Mouse (Mus musculus) liver, embryonic 15.5 days (tissue): ENCODE measurements at regions not wholly inside any gene's neighbourhood (a gene's known extent, or its start where the extent isn't known, plus 50 kb on each side); places are given as distances from the start of the nearest gene placed in this dataset.

Source experiments
- ATAC-seq: fragments of 200-750 bp; cut with Nextera tagmentation; 2 replicates; pipeline ENCODE4 v1.8.0; 2017; ENCODE audit warnings: moderate number of reproducible peaks, mild to moderate bottlenecking, moderate library complexity; ENCODE audit not compliant: insufficient read depth
- H3K27ac ChIP-seq: fragments of 300-500 bp; sonication (generic); replicated peaks from 2 replicates; pipeline ENCODE4 v1.5.1; 2015; ENCODE audit warnings: mild to moderate bottlenecking, inconsistent platforms
- H3K27me3 ChIP-seq: fragments of 300-500 bp; sonication (generic); 2 replicates; pipeline ENCODE4 v1.6.1; 2015; ENCODE audit warnings: mild to moderate bottlenecking, inconsistent platforms
- H3K36me3 ChIP-seq: fragments of 300-500 bp; sonication (generic); replicated peaks from 2 replicates; pipeline ENCODE4 v1.6.1; 2015; ENCODE audit warnings: moderate library complexity, mild to moderate bottlenecking, inconsistent platforms
- H3K4me1 ChIP-seq: fragments of 300-500 bp; sonication (generic); replicated peaks from 2 replicates; pipeline ENCODE4 v1.6.1; 2015; ENCODE audit warnings: inconsistent platforms
- H3K4me2 ChIP-seq: fragments of 300-500 bp; sonication (generic); 2 replicates; pipeline ENCODE4 v1.6.1; 2015; ENCODE audit warnings: moderate library complexity, mild to moderate bottlenecking, inconsistent platforms
- H3K4me3 ChIP-seq: fragments of 300-500 bp; sonication (generic); replicated peaks from 2 replicates; pipeline ENCODE4 v1.5.1; 2015; ENCODE audit warnings: mild to moderate bottlenecking, inconsistent platforms
- H3K9ac ChIP-seq: fragments of 300-500 bp; sonication (generic); 2 replicates; pipeline ENCODE4 v1.6.1; 2015; ENCODE audit warnings: moderate library complexity, mild to moderate bottlenecking, inconsistent platforms
- H3K9me3 ChIP-seq: fragments of 300-500 bp; sonication (generic); replicated peaks from 2 replicates; pipeline ENCODE4 v1.6.1; 2016; ENCODE audit warnings: inconsistent platforms
- WGBS: fragments of 180-500 bp; shearing (Covaris S2); methylation state at CpG from one replicate; pipeline ENCODE4 v1.1.7; 2015; ENCODE audit warnings: mixed read lengths; ENCODE audit not compliant: insufficient replicate concordance; 5-methylcytosine and 5-hydroxymethylcytosine counted together

DNA sequence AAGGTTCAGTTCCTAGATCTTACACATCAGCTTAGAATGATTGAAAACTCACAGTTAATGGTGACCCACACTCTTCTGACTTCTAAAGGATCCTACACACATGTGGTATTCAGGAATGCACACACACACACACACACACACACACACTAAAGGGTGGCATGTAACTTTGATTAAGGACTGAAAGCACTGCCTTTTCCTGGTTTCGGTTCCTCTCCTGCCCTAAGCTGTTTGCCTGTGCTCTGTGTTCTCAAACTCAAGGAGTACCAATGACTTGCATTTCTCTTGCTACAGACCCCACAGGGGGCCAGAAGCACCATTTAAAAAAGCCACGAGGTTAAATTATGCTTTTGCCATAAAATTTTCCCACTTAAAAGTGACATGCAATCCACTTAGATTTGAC lies 327.8 kb upstream of the Klf4 start:
- Histone ChIP-seq H3K4me2 (no peak overlapping the region), H3K27me3 (no peaks in the 10 kb centered on the region), H3K9me3 (no peaks in the 10 kb centered on the region), H3K4me3 (no peak overlapping the region), H3K36me3 (no peaks in the 10 kb centered on the region), H3K27ac (no peak overlapping the region), H3K9ac (no peak overlapping the region), H3K4me1 (no peaks in the 10 kb centered on the region)
- 35% methylated on average over 2 of the region's 2 CpGs for WGBS
- ATAC-seq: no peak

- ATAC-seq: no peak
- H3K4me1 ChIP-seq: no peaks in the 10 kb centered on the region
- no peaks in the 10 kb centered on the region for H3K27me3 ChIP-seq
- no peak overlapping the region for H3K9ac ChIP-seq
- H3K4me2 ChIP-seq: no peak overlapping the region
- H3K9me3 ChIP-seq: no peaks in the 10 kb centered on the region
- WGBS: 43% methylated on average over 2 of the region's 2 CpGs
- no peaks in the 10 kb centered on the region for H3K36me3 ChIP-seq
- H3K27ac ChIP-seq: no peak overlapping the region
- no peak overlapping the region for H3K4me3 ChIP-seq
Measured at GRCm38 (mm10) chr4:55859211-55859761, 327.0 kb upstream of the Klf4 start.

GRCm38 (mm10) chr4:55851430-55851829 lies 319.2 kb upstream of the Klf4 start:
- no peak for ATAC-seq
- H3K9ac ChIP-seq: no peak overlapping the region
- H3K27me3 ChIP-seq: no peaks in the 10 kb centered on the region
- no peaks in the 10 kb centered on the region for H3K9me3 ChIP-seq
- no peaks in the 10 kb centered on the region for H3K36me3 ChIP-seq
- H3K27ac ChIP-seq: no peak overlapping the region
- H3K4me3 ChIP-seq: no peak overlapping the region
- no peak overlapping the region for H3K4me2 ChIP-seq
- H3K4me1 ChIP-seq: no peaks in the 10 kb centered on the region
- WGBS: 54% methylated on average over 1 of the region's 1 CpGs

DNA sequence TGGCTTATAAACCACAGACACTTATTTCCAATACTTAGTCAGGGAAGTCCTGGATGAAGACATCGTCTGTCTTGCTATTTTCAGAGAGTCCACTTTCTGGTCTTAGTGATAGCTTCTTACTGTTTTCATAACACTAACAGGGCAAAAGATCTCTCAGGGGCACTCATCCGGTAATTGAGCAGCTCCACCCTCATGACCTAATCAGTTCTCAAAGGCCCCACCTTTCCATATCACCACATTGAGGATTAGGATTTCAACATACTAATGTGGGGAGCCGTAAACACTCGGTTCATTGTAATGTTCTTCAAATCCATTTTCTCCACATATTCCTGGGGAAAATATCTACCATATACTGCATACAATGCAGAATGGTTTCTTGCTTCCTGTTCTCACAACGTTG lies 318.8 kb upstream of the Klf4 start:
- Histone ChIP-seq H3K9me3 (no peaks in the 10 kb centered on the region), H3K36me3 (no peaks in the 10 kb centered on the region), H3K4me3 (no peak overlapping the region), H3K27ac (no peak overlapping the region), H3K27me3 (no peaks in the 10 kb centered on the region), H3K9ac (no peak overlapping the region), H3K4me1 (no peaks in the 10 kb centered on the region), H3K4me2 (no peak overlapping the region)
- WGBS: 59% methylated on average over 5 of the region's 5 CpGs
- ATAC-seq: no peak

GRCm38 (mm10) chr4:55843727-55844401 lies 311.6 kb upstream of the Klf4 start:
- Histone ChIP-seq H3K9ac (no peak overlapping the region), H3K4me3 (no peak overlapping the region), H3K27me3 (no peaks in the 10 kb centered on the region), H3K27ac (no peak overlapping the region), H3K9me3 (no peaks in the 10 kb centered on the region), H3K36me3 (no peaks in the 10 kb centered on the region), H3K4me2 (no peak overlapping the region), H3K4me1 (no peaks in the 10 kb centered on the region)
- ATAC-seq: no peak
- WGBS: 55% methylated on average over 12 of the region's 12 CpGs

DNA sequence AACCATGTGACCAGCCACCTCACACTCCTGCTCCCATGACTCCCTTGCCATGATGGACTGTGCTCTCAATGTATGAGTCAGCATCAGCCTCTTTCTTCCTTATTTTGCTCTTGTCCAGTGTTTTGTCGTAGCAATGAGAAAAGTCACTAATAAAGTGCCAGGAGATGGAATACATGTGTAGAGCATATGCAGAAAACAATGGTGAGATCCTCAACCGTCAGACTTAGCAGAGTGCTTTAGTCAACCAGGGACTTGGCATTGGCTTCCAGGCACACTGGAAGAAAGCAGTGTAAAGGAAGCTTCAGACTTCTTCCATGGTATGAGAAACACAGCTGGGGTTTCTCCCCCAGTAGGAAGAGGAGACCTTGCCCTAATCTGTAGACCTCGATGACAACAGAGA lies 306.3 kb upstream of the Klf4 start:
- no peak overlapping the region for H3K4me3 ChIP-seq
- no peaks in the 10 kb centered on the region for H3K27me3 ChIP-seq
- H3K4me1 ChIP-seq: no peaks in the 10 kb centered on the region
- H3K9ac ChIP-seq: no peak overlapping the region
- WGBS: 56% methylated on average over 3 of the region's 3 CpGs
- H3K36me3 ChIP-seq: no peaks in the 10 kb centered on the region
- H3K4me2 ChIP-seq: no peak overlapping the region
- no peak overlapping the region for H3K27ac ChIP-seq
- ATAC-seq: no peak
- no peaks in the 10 kb centered on the region for H3K9me3 ChIP-seq

DNA sequence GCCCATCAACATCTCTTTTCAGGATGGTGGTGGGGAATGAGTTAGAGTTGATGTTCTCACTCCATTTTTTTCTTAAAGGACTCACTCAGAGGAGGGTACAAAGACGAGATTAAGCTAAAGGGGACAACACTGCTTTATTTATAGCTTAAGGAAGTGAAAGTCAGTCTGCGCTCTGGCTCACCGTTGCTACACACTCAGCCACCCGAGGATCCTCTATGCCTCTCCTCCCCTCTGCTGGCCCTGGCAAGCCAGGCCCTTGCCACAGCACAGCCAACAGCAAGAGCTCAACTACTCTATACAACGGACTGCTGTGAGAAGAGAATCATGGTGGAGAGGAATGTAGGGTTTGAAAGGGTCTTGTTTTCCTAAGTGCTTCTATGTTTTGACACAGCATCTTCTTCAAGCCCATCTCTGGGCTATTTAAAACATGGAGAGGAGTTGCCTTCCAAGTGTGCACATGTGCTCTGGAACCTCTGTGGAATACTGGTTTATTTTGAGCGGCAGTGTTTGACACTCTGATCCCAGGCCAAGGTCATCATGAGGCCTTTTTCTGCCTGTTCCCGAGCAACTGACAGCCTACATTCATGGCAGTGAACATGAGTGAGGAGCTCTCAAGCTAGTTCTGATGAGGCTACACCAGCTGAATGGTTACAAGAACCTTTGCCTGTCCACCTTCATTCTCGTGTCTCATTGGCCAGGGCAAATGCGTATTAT lies 291.9 kb upstream of the Klf4 start:
- H3K4me1 ChIP-seq: no peaks in the 10 kb centered on the region
- no peaks in the 10 kb centered on the region for H3K27me3 ChIP-seq
- no peak overlapping the region for H3K27ac ChIP-seq
- no peak overlapping the region for H3K9ac ChIP-seq
- H3K36me3 ChIP-seq: no peaks in the 10 kb centered on the region
- 40% methylated on average over 9 of the region's 9 CpGs for WGBS
- ATAC-seq: no peak
- no peak overlapping the region for H3K4me2 ChIP-seq
- H3K4me3 ChIP-seq: no peak overlapping the region
- no peaks in the 10 kb centered on the region for H3K9me3 ChIP-seq

DNA sequence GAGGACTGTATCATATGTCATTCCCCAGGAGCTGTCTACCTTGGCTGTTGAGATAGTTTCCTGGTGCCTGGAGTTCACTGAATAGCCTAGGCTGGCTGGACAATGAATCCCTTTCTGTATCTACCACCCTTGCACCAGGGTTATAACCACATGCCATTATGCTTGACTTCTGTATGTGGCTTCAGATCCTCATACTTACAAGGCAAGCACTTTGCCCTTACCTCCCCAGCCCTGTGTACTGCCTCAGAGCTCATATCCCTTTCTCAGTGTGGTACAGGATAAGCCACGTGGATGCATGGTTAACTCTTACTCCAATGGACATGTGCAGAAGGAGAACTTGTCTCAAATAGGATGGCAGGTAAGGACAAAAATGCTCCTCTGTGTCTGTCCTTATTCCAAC lies 291.3 kb upstream of the Klf4 start:
- Histone ChIP-seq H3K4me2 (no peak overlapping the region), H3K4me1 (no peaks in the 10 kb centered on the region), H3K4me3 (no peak overlapping the region), H3K9ac (no peak overlapping the region), H3K9me3 (no peaks in the 10 kb centered on the region), H3K36me3 (no peaks in the 10 kb centered on the region), H3K27ac (no peak overlapping the region), H3K27me3 (no peaks in the 10 kb centered on the region)
- ATAC-seq: no peak
- WGBS: 41% methylated on average over 1 of the region's 1 CpGs

DNA sequence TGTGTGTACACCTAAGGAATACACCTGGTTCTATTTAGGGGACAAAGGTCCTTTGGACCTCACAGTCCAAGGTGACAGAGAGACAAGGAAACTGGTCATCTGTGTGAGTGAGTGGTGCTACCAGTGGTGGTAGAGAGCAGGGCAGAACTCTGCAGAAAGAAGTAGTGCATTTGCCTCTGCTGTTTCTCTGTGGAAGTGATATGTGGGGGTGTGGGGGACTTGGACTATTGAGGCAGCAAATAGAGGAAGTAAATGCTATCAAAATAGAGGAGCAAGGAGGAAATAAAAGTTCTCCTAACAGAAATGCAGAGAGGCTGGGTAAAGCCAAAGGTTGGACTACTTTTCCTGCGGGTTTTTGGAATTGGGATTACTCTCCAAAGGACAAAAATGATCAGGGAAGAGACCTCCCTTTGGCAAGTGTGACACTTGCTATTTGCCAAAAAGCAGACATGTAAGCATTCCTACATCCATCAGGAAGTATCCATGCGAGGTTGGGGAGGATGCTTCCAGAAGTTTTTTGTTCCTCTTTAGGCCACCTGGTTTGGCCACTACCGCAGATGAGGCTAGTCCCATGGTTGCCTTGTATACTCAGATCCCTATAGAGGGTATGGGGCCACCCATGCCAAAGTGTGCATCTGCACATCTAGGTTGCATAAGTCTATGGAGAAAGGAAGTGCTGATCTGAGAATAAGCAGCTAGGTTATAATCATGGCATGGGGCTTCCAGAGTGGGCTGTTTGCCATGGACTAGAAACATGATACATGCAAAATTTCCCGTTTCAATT lies 285.0 kb upstream of the Klf4 start:
- H3K4me2 ChIP-seq: no peak overlapping the region
- no peak for ATAC-seq
- 47% methylated on average over 4 of the region's 4 CpGs for WGBS

GRCm38 (mm10) chr4:55815832-55816231 lies 283.6 kb upstream of the Klf4 start:
- Histone ChIP-seq H3K27me3 (no peaks in the 10 kb centered on the region), H3K4me1 (no peaks in the 10 kb centered on the region), H3K9ac (no peak overlapping the region), H3K36me3 (no peaks in the 10 kb centered on the region), H3K9me3 (no peaks in the 10 kb centered on the region), H3K4me3 (no peak overlapping the region), H3K4me2 (no peak overlapping the region), H3K27ac (no peak overlapping the region)
- WGBS: 31% methylated on average over 3 of the region's 3 CpGs
- ATAC-seq: no peak

More for the DNA sequence above, 285.0 kb upstream of the Klf4 start:
- Histone ChIP-seq H3K4me3 (no peak overlapping the region), H3K36me3 (no peaks in the 10 kb centered on the region), H3K9me3 (no peaks in the 10 kb centered on the region), H3K27ac (no peak overlapping the region), H3K4me1 (no peaks in the 10 kb centered on the region), H3K27me3 (no peaks in the 10 kb centered on the region), H3K9ac (no peak overlapping the region)

DNA sequence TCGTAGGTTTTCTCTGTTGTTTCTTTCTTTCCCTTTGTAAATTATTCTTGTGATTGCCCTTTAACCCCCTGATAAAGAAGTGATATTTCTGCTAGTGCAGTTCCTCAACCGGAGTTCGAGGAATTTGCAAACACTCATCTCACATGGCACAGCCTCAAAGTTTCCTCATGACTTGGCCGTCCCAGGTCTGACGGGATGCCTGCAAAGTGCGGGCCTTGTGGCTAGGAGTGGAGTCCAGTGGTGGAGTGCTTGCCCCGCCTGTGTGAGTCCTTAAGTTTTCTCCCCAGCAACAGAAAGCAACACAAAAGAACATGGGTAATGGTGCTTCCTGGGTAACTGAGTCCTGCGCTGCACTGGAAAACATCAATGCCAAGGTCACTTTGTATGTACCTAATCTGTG lies 280.6 kb upstream of the Klf4 start:
- Histone ChIP-seq H3K9ac (no peak overlapping the region), H3K4me2 (no peak overlapping the region), H3K4me3 (no peak overlapping the region), H3K9me3 (no peaks in the 10 kb centered on the region), H3K36me3 (no peaks in the 10 kb centered on the region), H3K27ac (no peak overlapping the region), H3K4me1 (no peaks in the 10 kb centered on the region), H3K27me3 (no peaks in the 10 kb centered on the region)
- ATAC-seq: no peak
- WGBS: 67% methylated on average over 8 of the region's 8 CpGs
